Mouse (Mus musculus) myocyte (in vitro differentiated cells): Measurements from ENCODE around the gene Tmem259. TPM values are rescaled to one million over a fixed set of nuclear protein-coding genes. Genes with fewer than 3 reads are reported as not detected.

Experiments used
- H3K27me3 ChIP-seq: one replicate; pipeline ENCODE4 v1.6.1; 2011; ENCODE audit not compliant: control insufficient read depth, insufficient read depth, insufficient read length
- H3K36me3 ChIP-seq: one replicate; pipeline ENCODE4 v1.6.1; 2011; ENCODE audit not compliant: control insufficient read depth, insufficient read depth
- H3K4me2 ChIP-seq: one replicate; pipeline ENCODE4 v1.6.1; 2011; ENCODE audit warnings: low read depth, control low read depth
- H3K4me3 ChIP-seq: one replicate; pipeline ENCODE4 v1.5.1; 2011; ENCODE audit warnings: mild to moderate bottlenecking, control low read depth, moderate library complexity
- H3K79me2 ChIP-seq: one replicate; pipeline ENCODE4 v1.6.1; 2011; ENCODE audit not compliant: control insufficient read depth, insufficient read depth
- H3ac ChIP-seq: one replicate; pipeline ENCODE4 v1.6.1; 2011; ENCODE audit not compliant: control insufficient read depth, insufficient read length
- CEBPB ChIP-seq: IDR thresholded peaks from 2 replicates; pipeline ENCODE4 v1.6.1; 2011; ENCODE audit warnings: mild to moderate bottlenecking, moderate library complexity; ENCODE audit not compliant: poor library complexity, insufficient read depth, severe bottlenecking
- E2F4 ChIP-seq: IDR thresholded peaks from one replicate; pipeline ENCODE4 v1.6.1; 2011; ENCODE audit warnings: mild to moderate bottlenecking, control low read depth, moderate library complexity; ENCODE audit not compliant: insufficient read depth
- MAX ChIP-seq: IDR thresholded peaks from one replicate; pipeline ENCODE4 v1.6.1; 2011; ENCODE audit warnings: low read depth, mild to moderate bottlenecking, control low read depth
- MYOD1 ChIP-seq, 3 experiments: IDR thresholded peaks; one replicate each; pipeline ENCODE4 v1.6.1; 2011; ENCODE audit warnings: control low read depth in 2 of 3, low read depth in 2 of 3, mild to moderate bottlenecking in 2 of 3, moderate library complexity in 1 of 3; ENCODE audit not compliant: insufficient read length in 2 of 3, control insufficient read depth in 1 of 3
- MYOG ChIP-seq, 3 experiments: IDR thresholded peaks; one replicate each; pipeline ENCODE4 v1.6.1; 2011; ENCODE audit warnings: control low read depth in 2 of 3, low read depth in 2 of 3, mild to moderate bottlenecking in 2 of 3; ENCODE audit not compliant: insufficient read length in 2 of 3, control insufficient read depth in 1 of 3, insufficient read depth in 1 of 3
- POLR2A ChIP-seq: IDR thresholded peaks from one replicate; pipeline ENCODE4 v1.6.1; 2011; ENCODE audit warnings: low read depth, mild to moderate bottlenecking, control low read depth, moderate library complexity; ENCODE audit not compliant: insufficient read length
- POLR2AphosphoS2 ChIP-seq: IDR thresholded peaks from one replicate; pipeline ENCODE4 v1.6.1; 2011; ENCODE audit warnings: low read depth, control low read depth; ENCODE audit not compliant: insufficient read length
- REST ChIP-seq: IDR thresholded peaks from one replicate; pipeline ENCODE4 v1.6.1; 2011; ENCODE audit warnings: mild to moderate bottlenecking, control low read depth, moderate library complexity; ENCODE audit not compliant: insufficient read depth, insufficient read length
- SRF ChIP-seq: IDR thresholded peaks from one replicate; pipeline ENCODE4 v1.6.1; 2011; ENCODE audit warnings: low read depth; ENCODE audit not compliant: control insufficient read depth, insufficient read length
- TCF12 ChIP-seq: IDR thresholded peaks from one replicate; pipeline ENCODE4 v1.6.1; 2011; ENCODE audit warnings: mild to moderate bottlenecking, control low read depth; ENCODE audit not compliant: poor library complexity, insufficient read depth, severe bottlenecking
- TCF3 ChIP-seq: IDR thresholded peaks from one replicate; pipeline ENCODE4 v1.6.1; 2011; ENCODE audit warnings: low read depth, control low read depth; ENCODE audit not compliant: insufficient read length
- USF1 ChIP-seq: IDR thresholded peaks from one replicate; pipeline ENCODE4 v1.6.1; 2011; ENCODE audit warnings: low read depth, mild to moderate bottlenecking, control low read depth, moderate library complexity
- polyA plus RNA-seq: library from polyadenylated mRNA; unstranded; fragments of >200 nt; fragmentation: generic; extraction: Trizol; gene quantifications from one replicate; pipeline ENCODE4 v1.2.1, GENCODE M21; 2012; ENCODE audit warnings: missing spikeins

Gene Tmem259
- polyA plus RNA-seq, 1 experiment = 152 TPM

GRCm38 (mm10) chr10:79989272-79989786 lies 5.2 kb upstream of the Tmem259 start:
- Histone ChIP-seq H3K36me3 (peaks cover 3% of the 10 kb centered on the region), H3K4me3 (peak overlapping the region; percentile 74), H3ac (peak overlapping the region; percentile 53), H3K27me3 (no peaks in the 10 kb centered on the region), H3K79me2 (peaks cover 20% of the 10 kb centered on the region), H3K4me2 (peak overlapping the region; percentile 86)
- no peak for TF ChIP-seq MYOG (IDR thresholded peaks at IDR 0.05; ENCODE audit: control insufficient read depth in 1 of 3, insufficient read depth in 1 of 3, insufficient read length in 2 of 3, low read depth in 2 of 3)

- H3K4me2 ChIP-seq = peak within 1 kb of the TSS; percentile 86
- peak within 1 kb of the TSS; percentile 74 for H3K4me3 ChIP-seq
- peaks cover 21% of the 10 kb centered on the region for H3K79me2 ChIP-seq
- no peaks in the 10 kb centered on the region for H3K27me3 ChIP-seq
- TF ChIP-seq REST (no peak), MAX (no peak), USF1 (no peak), MYOG (IDR thresholded peaks at IDR 0.05; ENCODE audit: control insufficient read depth in 1 of 3, insufficient read depth in 1 of 3, insufficient read length in 2 of 3, low read depth in 2 of 3) (peak in 1 of 3 experiments; percentile 55), TCF3 (no peak), E2F4 (no peak), SRF (peak; percentile 98), POLR2A (peak; percentile 55), CEBPB (no peak), MYOD1 (IDR thresholded peaks at IDR 0.05; ENCODE audit: control insufficient read depth in 1 of 3, insufficient read length in 2 of 3, low read depth in 2 of 3) (peak in 1 of 3 experiments; percentile 24), POLR2AphosphoS2 (peak; percentile 45), TCF12 (no peak)
- H3ac ChIP-seq = peak within 1 kb of the TSS; percentile 53
- peaks cover 3% of the 10 kb centered on the region for H3K36me3 ChIP-seq
Observed at GRCm38 (mm10) chr10:79988506-79989271, 4.6 kb upstream of the Tmem259 start, which contains the start of gene Cnn2. Gene Cnn2 (plus strand): TSS chr10:79988584.

GRCm38 (mm10) chr10:79987771-79988505 lies 3.8 kb upstream of the Tmem259 start:
- H3K4me3 ChIP-seq = peak overlapping the region; percentile 74
- peaks cover 28% of the 10 kb centered on the region for H3K79me2 ChIP-seq
- H3K36me3 ChIP-seq = peaks cover 3% of the 10 kb centered on the region

GRCm38 (mm10) chr10:79986963-79987362 lies 2.8 kb upstream of the Tmem259 start:
- peaks cover 33% of the 10 kb centered on the region for H3K79me2 ChIP-seq
- H3K4me3 ChIP-seq = peak overlapping the region; percentile 74
- TF ChIP-seq TCF12 (no peak), POLR2AphosphoS2 (no peak), MAX (no peak), SRF (peak; percentile 29)
- H3K36me3 ChIP-seq = peaks cover under 1% of the 10 kb centered on the region
- peak overlapping the region; percentile 86 for H3K4me2 ChIP-seq
- no peaks in the 10 kb centered on the region for H3K27me3 ChIP-seq
- H3ac ChIP-seq = no peak overlapping the region

More at GRCm38 (mm10) chr10:79987771-79988505, 3.8 kb upstream of the Tmem259 start:
- Histone ChIP-seq H3K4me2 (peak overlapping the region; percentile 86), H3K27me3 (no peaks in the 10 kb centered on the region), H3ac (peak overlapping the region; percentile 53)
- TF ChIP-seq MAX (no peak), REST (no peak), MYOD1 (IDR thresholded peaks at IDR 0.05; ENCODE audit: control insufficient read depth in 1 of 3, insufficient read length in 2 of 3, low read depth in 2 of 3) (no peak), MYOG (IDR thresholded peaks at IDR 0.05; ENCODE audit: control insufficient read depth in 1 of 3, insufficient read depth in 1 of 3, insufficient read length in 2 of 3, low read depth in 2 of 3) (no peak), POLR2AphosphoS2 (no peak), TCF12 (no peak), SRF (no peak), USF1 (no peak), E2F4 (no peak), CEBPB (no peak), POLR2A (no peak), TCF3 (no peak)
